Mouse (Mus musculus) left cerebral cortex, postnatal 36 days (tissue): Measurements from ENCODE around the gene Wnt3. TPM values are rescaled to one million over a fixed set of nuclear protein-coding genes. Genes with fewer than 3 reads are reported as not detected.

Experiments used
- DNase-seq, 2 experiments: peaks; one replicate each; pipeline ENCODE4 v3.0.0; 2021 to 2022; ENCODE audit warnings: low spot score in 2 of 2, mixed read lengths in 1 of 2
- intact Hi-C: fragments of 180-260 bp; cut with DNase I; formaldehyde crosslinking; loops from one replicate; pipeline ENCODE4 v1.15.1; 2025
- total RNA-seq, 2 experiments: library from RNA; stranded (reverse); gene quantifications; 2 replicates each; pipeline ENCODE4 v1.2.3; 2021

Wnt3 gene
- total RNA-seq, 2 experiments from 2014 or later: 1.2 to 1.8 TPM

GRCm38 (mm10) chr11:103830476-103830875 is 56.5 kb downstream of the Wnt3 start:
- no peak for DNase-seq
- intact Hi-C loops: no loop called here

DNA sequence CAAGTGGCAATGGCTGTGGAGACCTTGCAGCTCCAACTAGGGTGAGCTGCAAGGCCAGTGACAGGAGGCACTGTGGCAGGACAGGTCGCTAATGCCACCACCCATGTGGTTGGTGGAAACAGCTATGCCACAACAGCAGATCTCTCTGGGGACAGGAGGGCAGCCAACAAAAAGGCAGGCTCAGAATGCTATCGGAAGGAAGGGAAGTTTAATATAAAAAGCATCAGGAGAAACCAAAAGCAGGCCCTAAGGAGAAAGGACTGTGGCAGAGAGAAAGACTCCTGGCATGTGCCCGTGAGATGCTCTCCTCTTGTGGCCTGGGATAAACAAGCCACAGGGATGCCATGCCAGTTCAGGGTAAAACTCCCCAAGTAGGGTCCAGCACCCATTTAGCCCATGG is 57.8 kb downstream of the Wnt3 start:
- intact Hi-C loops: no loop called here
- DNase-seq: no peak

DNA sequence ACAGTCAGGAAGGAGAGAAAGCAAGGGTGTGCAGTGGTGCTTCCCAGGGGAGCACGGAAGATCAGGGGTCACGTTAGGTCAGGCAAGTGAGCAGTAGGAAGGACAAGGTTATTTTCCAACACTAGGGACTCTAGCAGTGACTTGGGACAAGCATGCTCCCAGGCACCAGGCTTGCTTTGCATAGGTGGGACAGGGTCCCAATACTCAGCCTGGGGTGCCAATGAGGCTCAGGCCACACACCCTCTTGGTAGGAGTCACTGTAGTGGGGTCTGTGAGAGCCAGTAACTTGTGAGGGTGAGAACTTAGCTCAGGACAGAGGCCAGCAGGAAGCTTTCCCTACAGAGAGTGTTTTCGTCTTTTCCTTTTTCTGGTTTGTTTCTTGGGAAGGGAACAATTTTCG is 58.4 kb downstream of the Wnt3 start:
- intact Hi-C loops: no loop called here
- DNase-seq: no peak

GRCm38 (mm10) chr11:103838955-103839354 is 65.0 kb downstream of the Wnt3 start:
- DNase-seq: no peak
- intact Hi-C loops: no loop called here

- no peak for DNase-seq
- intact Hi-C loops: no loop called here
These were observed 66.9 kb downstream of the Wnt3 start for GRCm38 (mm10) chr11:103840834-103841233.

DNA sequence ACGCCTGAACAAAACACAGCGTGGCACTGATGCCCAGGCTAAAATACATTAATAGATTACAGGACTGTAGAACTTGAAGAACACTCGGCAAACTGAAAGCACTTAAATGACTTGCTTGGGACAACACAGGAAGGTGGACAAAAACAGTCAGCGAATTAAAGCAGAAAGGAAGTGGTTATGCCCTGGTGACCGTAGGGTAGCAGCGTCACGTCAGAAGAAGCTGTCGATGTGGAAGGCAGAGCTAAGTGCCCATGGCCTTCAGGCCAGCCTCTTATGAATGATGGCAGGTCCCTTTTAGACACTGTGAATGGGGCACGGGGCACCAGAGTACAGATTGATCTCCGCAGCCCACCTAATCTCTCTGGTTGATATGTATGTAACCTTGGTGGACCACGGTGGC is 74.3 kb downstream of the Wnt3 start:
- intact Hi-C loops: no loop called here
- DNase-seq: no peak

DNA sequence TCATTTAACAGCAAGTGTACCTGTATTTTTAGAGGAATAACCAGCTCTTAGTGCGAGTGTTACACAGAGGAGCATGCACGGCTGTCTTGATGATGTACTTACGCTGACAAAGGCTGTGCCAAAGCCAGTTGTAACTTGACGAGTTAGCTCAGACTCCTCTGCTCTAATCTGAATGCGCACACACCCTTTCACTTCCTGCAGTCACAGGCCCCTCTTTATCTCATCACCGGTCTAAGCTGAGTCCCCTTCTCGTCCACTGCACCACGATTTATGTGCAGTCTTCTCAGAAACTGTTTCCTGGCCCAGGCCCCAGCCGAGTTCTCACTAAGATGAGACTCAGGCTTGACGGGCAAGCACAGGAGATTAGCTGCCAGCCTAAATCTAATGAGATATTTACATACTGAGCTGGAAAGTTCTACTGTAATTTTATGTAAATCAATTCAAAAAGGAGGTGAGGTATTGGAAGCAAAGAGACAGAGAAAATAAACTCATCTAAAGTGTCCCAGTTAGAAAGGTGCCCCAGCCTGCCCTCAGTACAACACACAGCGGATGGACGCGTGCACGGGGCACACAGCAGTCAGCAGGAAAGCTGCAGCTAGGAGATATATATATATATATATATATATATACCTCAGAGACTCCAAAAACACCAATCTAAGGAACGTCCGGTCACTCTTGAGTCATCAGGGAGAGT is 78.8 kb downstream of the Wnt3 start:
- no peak for DNase-seq
- intact Hi-C loops: no loop called here

- no peak for DNase-seq
These were observed 79.5 kb downstream of the Wnt3 start for GRCm38 (mm10) chr11:103853284-103853920.

GRCm38 (mm10) chr11:103854294-103854693 is 80.3 kb downstream of the Wnt3 start:
- DNase-seq: no peak
- intact Hi-C loops: no loop called here

More at GRCm38 (mm10) chr11:103853284-103853920, 79.5 kb downstream of the Wnt3 start:
- intact Hi-C loops: no loop called here

GRCm38 (mm10) chr11:103856641-103857040 is 82.7 kb downstream of the Wnt3 start:
- intact Hi-C loops: no loop called here

GRCm38 (mm10) chr11:103858760-103859159 is 84.8 kb downstream of the Wnt3 start:
- intact Hi-C loops: no loop called here
- DNase-seq: no peak

More at GRCm38 (mm10) chr11:103856641-103857040, 82.7 kb downstream of the Wnt3 start:
- DNase-seq: no peak

DNA sequence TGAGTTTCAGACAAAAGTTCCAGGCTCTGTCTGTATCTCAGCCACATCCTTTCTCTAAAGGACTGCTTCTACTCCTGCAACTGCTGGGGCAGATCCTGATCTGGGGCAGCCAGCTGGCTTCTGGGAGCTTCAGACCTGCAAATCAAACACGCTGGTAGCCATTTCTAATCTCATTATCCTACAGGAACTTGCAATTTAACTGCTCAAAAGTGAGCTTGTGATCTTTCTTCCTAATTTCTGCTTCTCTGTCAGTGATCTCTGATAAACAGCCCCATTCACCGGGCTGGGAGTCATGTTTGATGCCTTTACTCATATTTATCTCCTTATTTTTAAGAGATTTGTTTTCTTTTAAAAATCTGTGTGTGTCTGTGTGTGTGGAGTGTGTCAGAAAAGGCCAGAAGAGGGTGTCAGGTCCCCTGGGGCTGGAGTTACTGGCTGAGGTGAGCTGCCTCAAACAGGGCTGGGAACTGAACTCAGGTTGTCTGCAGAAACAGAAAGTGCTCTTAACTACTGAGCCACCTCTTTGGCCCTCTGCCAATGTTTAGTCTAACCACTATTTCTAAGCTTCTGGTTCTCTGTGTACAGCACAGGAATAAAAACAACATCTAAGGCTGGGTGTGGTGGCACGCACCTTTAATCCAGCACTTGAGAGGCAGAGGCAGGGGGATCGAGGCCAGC is 86.1 kb downstream of the Wnt3 start:
- intact Hi-C loops: no loop called here
- no peak for DNase-seq

DNA sequence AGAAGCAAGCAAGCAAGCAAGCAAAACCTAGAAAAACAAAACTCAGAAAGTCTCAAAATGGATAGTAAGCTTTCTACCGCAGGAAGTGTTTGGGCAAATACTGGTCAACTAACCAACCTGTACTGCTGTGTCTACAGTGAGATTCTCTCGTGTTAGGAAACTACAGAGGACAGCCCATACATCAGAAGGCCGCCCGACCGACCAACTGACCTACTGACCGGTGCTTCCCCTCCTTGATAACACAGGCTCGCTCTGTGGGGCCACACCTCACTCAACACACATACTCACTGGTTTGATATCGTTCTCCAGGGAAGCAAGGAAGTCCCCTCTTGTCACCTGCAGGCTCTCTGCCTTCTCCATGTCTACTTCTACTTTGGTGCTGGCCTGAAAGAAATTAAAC is 89.0 kb downstream of the Wnt3 start:
- intact Hi-C loops: no loop called here
- DNase-seq: no peak

GRCm38 (mm10) chr11:103864486-103864885 is 90.5 kb downstream of the Wnt3 start:
- intact Hi-C loops: no loop called here
- DNase-seq: no peak

GRCm38 (mm10) chr11:103865346-103865745 is 91.4 kb downstream of the Wnt3 start:
- intact Hi-C loops: no loop called here
- DNase-seq: no peak

Other genes starting within 250 kb of the Wnt3 start
- gene Gm884, start 153.0 kb upstream of the Wnt3 start, total RNA-seq: under 1 TPM in 1 of 2 experiments, not detected in 1; 0.05 TPM
- gene Lyzl6, start 135.3 kb upstream of the Wnt3 start, total RNA-seq: not detected
- gene Rprml, start 124.6 kb upstream of the Wnt3 start, total RNA-seq: 10 to 100 TPM; 84.9 to 98.5 TPM
- 10 to 100 TPM; 64.0 to 70.3 TPM for gene Gosr2, start 76.3 kb upstream of the Wnt3 start, total RNA-seq
- under 1 TPM; 0.17 to 0.32 TPM for gene Wnt9b, start 24.3 kb upstream of the Wnt3 start, total RNA-seq
- 100 to 1,000 TPM; 883 to 922 TPM for gene Nsf, start 179.9 kb downstream of the Wnt3 start, total RNA-seq
- gene Arf2, start 192.6 kb downstream of the Wnt3 start, total RNA-seq: 10 to 100 TPM; 46.4 to 49.9 TPM